Mouse (Mus musculus): Measurements from ENCODE around the gene Rpe. TPM values are rescaled to one million over a fixed set of nuclear protein-coding genes. Genes with fewer than 3 reads are reported as not detected.
"Not testable (repeated sequence)": the region's sequence is repeated elsewhere in the genome, so short reads cannot be mapped to it uniquely, and the experiment has no call there.

The Rpe gene
- polyA plus RNA-seq, 1 experiment from 2014 or later = 39.4 TPM

DNA sequence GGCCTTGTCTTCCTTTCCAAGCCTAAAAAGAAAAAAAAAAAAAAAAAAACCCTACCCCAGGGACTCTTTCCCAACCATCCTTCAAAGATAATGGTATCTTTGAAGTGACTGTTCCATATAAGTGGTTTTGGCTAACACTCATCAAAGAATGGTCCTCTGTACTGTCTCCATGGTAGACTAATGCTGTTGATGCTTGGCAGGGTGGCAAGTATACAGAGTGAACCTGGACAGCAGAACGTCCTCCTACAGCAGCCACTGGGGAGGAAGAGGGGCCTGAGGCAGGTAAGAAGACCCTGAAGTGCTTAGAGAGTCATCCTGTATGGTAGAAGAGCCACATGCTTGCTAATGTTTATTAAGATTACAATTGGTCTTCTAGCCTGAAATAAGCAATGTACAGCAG is 8.3 kb upstream of the Rpe start:
- no peaks in the 10 kb centered on the region for H3K36me3 ChIP-seq (ENCODE audit: control insufficient read depth, insufficient read depth)
- peak; percentile 42; the same call in 1 of the 2 replicates for ATAC-seq
- no peak overlapping the region for H3K27ac ChIP-seq (ENCODE audit: low read length)
- no peak overlapping the region for H3K4me2 ChIP-seq (ENCODE audit: low read length)
- WGBS = 76% methylated on average over 1 of the region's 1 CpGs
- peaks cover 13% of the 10 kb centered on the region for H3K4me1 ChIP-seq (replicated peaks; ENCODE audit: control insufficient read depth, insufficient read depth, low read length)
- H3K27me3 ChIP-seq (replicated peaks; ENCODE audit: control insufficient read depth, insufficient read depth, low read length) = no peaks in the 10 kb centered on the region
- H3K9ac ChIP-seq (replicated peaks; ENCODE audit: low read depth, low read length) = no peak overlapping the region
- no peaks in the 10 kb centered on the region for H3K9me3 ChIP-seq (ENCODE audit: control insufficient read depth, low read length)
- no peak overlapping the region for H3K4me3 ChIP-seq (replicated peaks; ENCODE audit: low read length)

DNA sequence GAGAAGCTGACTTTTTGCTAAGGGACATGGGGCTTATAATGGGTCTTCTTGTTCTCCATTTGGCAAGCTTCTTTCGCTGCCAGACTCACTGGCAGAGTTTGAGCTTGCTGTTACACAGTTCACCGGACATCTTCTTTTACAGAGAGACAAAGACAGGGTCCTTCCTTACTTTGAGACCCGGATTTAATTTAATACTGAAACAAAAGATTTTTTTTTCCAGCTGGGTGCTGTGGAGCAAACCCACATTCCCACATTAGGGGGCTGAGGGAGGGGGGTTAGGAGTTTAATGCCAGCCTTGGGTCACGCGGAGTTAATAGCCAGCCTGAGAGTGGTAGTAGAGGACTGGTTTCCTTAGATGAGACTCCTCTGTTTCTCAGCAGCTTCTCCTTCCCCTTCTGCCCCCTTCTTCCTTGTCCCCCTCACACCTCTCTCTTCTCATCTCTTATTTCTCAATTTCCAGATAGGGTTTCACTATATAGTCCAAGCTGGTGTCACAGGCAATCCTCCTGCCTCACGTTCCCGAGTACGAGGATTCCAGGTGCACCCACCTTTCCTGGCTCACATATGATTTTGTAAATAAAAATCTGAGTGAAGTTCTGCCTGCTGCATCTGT is 7.7 kb upstream of the Rpe start:
- H3K36me3 ChIP-seq (ENCODE audit: control insufficient read depth, insufficient read depth) = no peaks in the 10 kb centered on the region
- H3K27me3 ChIP-seq (replicated peaks; ENCODE audit: control insufficient read depth, insufficient read depth, low read length) = no peaks in the 10 kb centered on the region
- H3K4me1 ChIP-seq (replicated peaks; ENCODE audit: control insufficient read depth, insufficient read depth, low read length) = peaks cover 13% of the 10 kb centered on the region
- peak; percentile 52; the same call in 1 of the 2 replicates for ATAC-seq
- H3K4me2 ChIP-seq (ENCODE audit: low read length) = no peak overlapping the region
- no peak overlapping the region for H3K9ac ChIP-seq (replicated peaks; ENCODE audit: low read depth, low read length)
- H3K9me3 ChIP-seq (ENCODE audit: control insufficient read depth, low read length) = no peaks in the 10 kb centered on the region
- 59% methylated on average over 8 of the region's 8 CpGs for WGBS
- H3K27ac ChIP-seq (ENCODE audit: low read length) = no peak overlapping the region
- no peak overlapping the region for H3K4me3 ChIP-seq (replicated peaks; ENCODE audit: low read length)

DNA sequence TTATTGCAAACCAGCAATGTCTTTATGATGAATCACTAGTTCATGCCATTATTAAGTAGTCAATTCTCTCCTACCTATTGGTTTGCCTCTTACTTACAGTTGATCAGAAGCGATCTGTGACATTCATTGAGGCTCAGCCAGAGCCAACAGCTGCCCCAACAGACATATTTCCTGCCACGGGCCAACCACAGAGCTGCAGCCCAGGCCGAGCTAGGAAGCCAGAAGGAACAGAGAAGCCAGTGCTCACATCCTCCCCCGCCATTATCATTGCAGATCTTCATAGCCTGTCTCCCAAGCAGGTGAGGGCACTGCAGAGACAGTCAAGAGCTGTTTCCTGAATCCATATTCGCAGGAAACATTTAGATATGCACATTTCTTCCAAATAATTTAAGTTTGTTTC is 6.4 kb upstream of the Rpe start:
- Histone ChIP-seq H3K9ac (replicated peaks; ENCODE audit: low read depth, low read length) (no peak overlapping the region), H3K4me1 (replicated peaks; ENCODE audit: control insufficient read depth, insufficient read depth, low read length) (peaks cover 13% of the 10 kb centered on the region), H3K4me2 (ENCODE audit: low read length) (no peak overlapping the region), H3K27me3 (replicated peaks; ENCODE audit: control insufficient read depth, insufficient read depth, low read length) (no peaks in the 10 kb centered on the region), H3K9me3 (ENCODE audit: control insufficient read depth, low read length) (no peaks in the 10 kb centered on the region), H3K36me3 (ENCODE audit: control insufficient read depth, insufficient read depth) (no peaks in the 10 kb centered on the region), H3K27ac (ENCODE audit: low read length) (no peak overlapping the region), H3K4me3 (replicated peaks; ENCODE audit: low read length) (no peak overlapping the region)
- 80% methylated on average over 5 of the region's 5 CpGs for WGBS
- ATAC-seq = no peak

- Histone ChIP-seq H3K27ac (ENCODE audit: low read length) (no peak overlapping the region), H3K4me3 (replicated peaks; ENCODE audit: low read length) (no peak overlapping the region), H3K4me2 (ENCODE audit: low read length) (no peak overlapping the region), H3K27me3 (replicated peaks; ENCODE audit: control insufficient read depth, insufficient read depth, low read length) (no peaks in the 10 kb centered on the region), H3K36me3 (ENCODE audit: control insufficient read depth, insufficient read depth) (no peaks in the 10 kb centered on the region), H3K4me1 (replicated peaks; ENCODE audit: control insufficient read depth, insufficient read depth, low read length) (peaks cover 13% of the 10 kb centered on the region), H3K9me3 (ENCODE audit: control insufficient read depth, low read length) (no peaks in the 10 kb centered on the region), H3K9ac (replicated peaks; ENCODE audit: low read depth, low read length) (no peak overlapping the region)
- 81% methylated on average over 7 of the region's 7 CpGs for WGBS
- ATAC-seq = no peak
Measured at GRCm38 (mm10) chr1:66695296-66695695, 5.3 kb upstream of the Rpe start.

DNA sequence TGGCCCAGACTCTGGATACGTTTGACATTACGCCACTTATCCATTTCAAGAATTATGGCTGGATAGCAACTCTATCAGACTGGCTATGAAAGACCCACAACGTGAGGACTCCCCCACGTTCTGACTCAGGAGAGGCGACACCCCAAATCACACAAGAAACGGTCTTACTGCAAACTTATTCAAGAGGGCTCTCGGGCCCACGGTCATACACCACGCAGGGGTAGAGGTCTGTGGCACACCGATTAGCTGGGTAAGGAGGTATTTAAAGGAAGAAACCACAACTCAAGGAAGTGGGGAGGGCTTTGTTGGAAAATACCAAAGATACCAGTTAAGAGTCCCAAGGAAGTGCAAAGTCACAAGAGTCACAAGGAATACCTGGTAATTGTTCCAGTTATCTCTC is 1.0 kb upstream of the Rpe start:
- H3K4me3 ChIP-seq (replicated peaks; ENCODE audit: low read length); H3K4me2 ChIP-seq (ENCODE audit: low read length); H3K9ac ChIP-seq (replicated peaks; ENCODE audit: low read depth, low read length); H3K27me3 ChIP-seq (replicated peaks; ENCODE audit: control insufficient read depth, insufficient read depth, low read length); H3K36me3 ChIP-seq (ENCODE audit: control insufficient read depth, insufficient read depth); H3K9me3 ChIP-seq (ENCODE audit: control insufficient read depth, low read length); ATAC-seq; H3K4me1 ChIP-seq (replicated peaks; ENCODE audit: control insufficient read depth, insufficient read depth, low read length); H3K27ac ChIP-seq (ENCODE audit: low read length): not testable (repeated sequence)
- WGBS = 87% methylated on average over 10 of the region's 10 CpGs

DNA sequence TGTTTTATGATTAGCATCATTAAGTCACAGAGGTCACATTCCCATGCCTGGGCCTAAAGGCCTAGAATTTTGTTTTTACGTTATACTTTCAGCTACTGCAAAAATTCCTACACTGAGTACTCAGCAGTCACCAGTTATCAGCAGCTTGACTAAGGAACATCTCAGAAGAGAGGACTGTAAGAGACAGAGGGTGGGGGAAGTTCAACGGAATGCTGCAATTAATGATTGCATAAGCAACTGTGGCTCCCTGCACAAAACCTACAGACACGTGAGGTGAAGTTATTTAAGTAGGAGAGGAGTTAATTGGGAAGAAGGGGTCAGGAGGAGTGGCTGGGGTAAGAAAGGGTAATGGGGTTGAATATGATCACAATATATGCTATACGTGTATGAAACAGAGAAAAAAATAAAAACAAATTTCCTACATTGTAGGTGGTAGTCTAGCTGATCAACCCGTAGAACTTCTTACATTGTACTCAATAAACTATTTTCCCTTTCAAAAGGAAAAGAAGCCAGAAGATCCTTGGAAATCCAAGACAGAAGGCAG is 410 bp upstream of the Rpe start:
- peak overlapping the region; percentile 45 for H3K4me2 ChIP-seq (ENCODE audit: low read length)
- no peak overlapping the region for H3K9ac ChIP-seq (replicated peaks; ENCODE audit: low read depth, low read length)
- H3K4me3 ChIP-seq (replicated peaks; ENCODE audit: low read length) = peak overlapping the region; percentile 85
- H3K27ac ChIP-seq (ENCODE audit: low read length) = no peak overlapping the region
- no peak; the same call in 1 of the 2 replicates for ATAC-seq
- no peaks in the 10 kb centered on the region for H3K27me3 ChIP-seq (replicated peaks; ENCODE audit: control insufficient read depth, insufficient read depth, low read length)
- no peaks in the 10 kb centered on the region for H3K9me3 ChIP-seq (ENCODE audit: control insufficient read depth, low read length)
- H3K4me1 ChIP-seq (replicated peaks; ENCODE audit: control insufficient read depth, insufficient read depth, low read length) = peaks cover 9% of the 10 kb centered on the region
- WGBS = 45% methylated on average over 5 of the region's 5 CpGs
- no peaks in the 10 kb centered on the region for H3K36me3 ChIP-seq (ENCODE audit: control insufficient read depth, insufficient read depth)

GRCm38 (mm10) chr1:66701576-66701940 is 927 bp downstream of the Rpe start:
- 40% methylated on average over 2 of the region's 2 CpGs for WGBS
- peak overlapping the region; percentile 85 for H3K4me3 ChIP-seq (replicated peaks; ENCODE audit: low read length)
- H3K4me1 ChIP-seq (replicated peaks; ENCODE audit: control insufficient read depth, insufficient read depth, low read length) = peaks cover 9% of the 10 kb centered on the region
- H3K27me3 ChIP-seq (replicated peaks; ENCODE audit: control insufficient read depth, insufficient read depth, low read length) = no peaks in the 10 kb centered on the region
- no peaks in the 10 kb centered on the region for H3K36me3 ChIP-seq (ENCODE audit: control insufficient read depth, insufficient read depth)
- H3K9me3 ChIP-seq (ENCODE audit: control insufficient read depth, low read length) = no peaks in the 10 kb centered on the region
- no peak for ATAC-seq
- H3K27ac ChIP-seq (ENCODE audit: low read length) = no peak overlapping the region
- peak overlapping the region; percentile 71 for H3K4me2 ChIP-seq (ENCODE audit: low read length)
- H3K9ac ChIP-seq (replicated peaks; ENCODE audit: low read depth, low read length) = peak overlapping the region; percentile 79

DNA sequence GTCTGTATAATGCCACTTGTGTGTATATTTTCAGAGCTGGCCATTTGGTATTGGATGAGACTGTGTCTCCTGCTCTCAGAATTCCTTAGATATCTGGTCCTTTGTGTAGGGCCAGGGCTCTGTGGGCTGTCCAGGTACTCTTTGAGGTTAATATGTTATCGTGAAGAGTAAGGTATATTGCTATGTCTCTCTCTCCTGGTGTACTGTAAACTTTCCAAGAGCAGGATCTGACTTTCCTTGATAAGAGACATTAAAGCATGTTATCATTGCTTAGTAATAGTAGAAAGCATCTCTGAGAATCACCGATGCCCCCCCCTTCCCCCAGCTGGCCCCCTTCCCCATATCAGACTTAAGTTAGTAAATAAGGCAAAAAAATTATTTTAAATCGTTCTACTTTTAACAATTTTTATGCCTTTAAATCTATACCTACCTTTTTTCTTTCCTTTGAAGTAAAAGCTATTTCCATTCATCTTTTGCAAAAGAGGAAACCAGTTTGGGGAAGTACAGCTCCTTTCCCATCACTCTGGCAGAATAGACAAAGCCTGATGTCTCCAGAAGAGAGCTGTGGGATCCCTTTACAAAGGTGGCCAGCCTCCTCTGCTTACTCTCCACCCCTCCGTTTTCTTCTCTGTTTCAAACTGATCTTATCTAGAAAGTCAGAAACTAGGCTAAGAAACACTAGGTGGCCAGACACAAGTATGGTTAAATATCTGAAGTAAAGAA is 2.2 kb downstream of the Rpe start:
- H3K4me3 ChIP-seq (replicated peaks; ENCODE audit: low read length) = no peak overlapping the region
- no peak for ATAC-seq

DNA sequence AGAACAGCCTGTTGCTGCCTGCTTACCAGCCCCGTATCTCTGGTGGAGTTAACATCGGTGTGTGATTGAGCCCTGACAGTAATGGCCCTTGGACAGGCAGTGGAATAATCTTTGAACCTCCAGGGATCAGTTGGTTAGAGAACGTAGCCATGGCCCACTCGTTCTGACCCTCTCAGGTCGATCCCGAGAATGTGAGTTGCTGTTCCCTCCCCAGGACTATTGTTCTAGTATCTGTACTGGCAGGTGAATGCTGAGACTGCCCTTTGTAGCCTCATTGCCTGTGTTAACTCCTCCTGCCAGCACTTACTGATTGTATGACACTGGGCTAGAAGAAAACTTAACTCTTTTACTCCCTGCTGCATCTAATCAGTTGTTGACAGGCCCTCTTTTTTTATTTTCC is 3.9 kb downstream of the Rpe start:
- peaks cover 9% of the 10 kb centered on the region for H3K4me1 ChIP-seq (replicated peaks; ENCODE audit: control insufficient read depth, insufficient read depth, low read length)
- H3K27ac ChIP-seq (ENCODE audit: low read length) = no peak overlapping the region
- no peak overlapping the region for H3K4me3 ChIP-seq (replicated peaks; ENCODE audit: low read length)
- H3K9ac ChIP-seq (replicated peaks; ENCODE audit: low read depth, low read length) = no peak overlapping the region
- H3K27me3 ChIP-seq (replicated peaks; ENCODE audit: control insufficient read depth, insufficient read depth, low read length) = no peaks in the 10 kb centered on the region
- WGBS = 51% methylated on average over 6 of the region's 6 CpGs
- ATAC-seq = no peak
- H3K9me3 ChIP-seq (ENCODE audit: control insufficient read depth, low read length) = no peaks in the 10 kb centered on the region
- H3K36me3 ChIP-seq (ENCODE audit: control insufficient read depth, insufficient read depth) = 0 out of 2 replicates have a peak, but pooled peaks cover 2% of the 10 kb centered on the region
- no peak overlapping the region for H3K4me2 ChIP-seq (ENCODE audit: low read length)

More for the DNA sequence above, 2.2 kb downstream of the Rpe start:
- WGBS = 92% methylated on average over 4 of the region's 4 CpGs
- 0 out of 2 replicates have a peak, but pooled peaks cover 2% of the 10 kb centered on the region for H3K36me3 ChIP-seq (ENCODE audit: control insufficient read depth, insufficient read depth)
- H3K27me3 ChIP-seq (replicated peaks; ENCODE audit: control insufficient read depth, insufficient read depth, low read length) = no peaks in the 10 kb centered on the region
- no peaks in the 10 kb centered on the region for H3K9me3 ChIP-seq (ENCODE audit: control insufficient read depth, low read length)
- no peak overlapping the region for H3K4me2 ChIP-seq (ENCODE audit: low read length)
- peaks cover 9% of the 10 kb centered on the region for H3K4me1 ChIP-seq (replicated peaks; ENCODE audit: control insufficient read depth, insufficient read depth, low read length)
- H3K27ac ChIP-seq (ENCODE audit: low read length) = no peak overlapping the region
- H3K9ac ChIP-seq (replicated peaks; ENCODE audit: low read depth, low read length) = no peak overlapping the region

Measured in forebrain, embryonic 16.5 days (tissue).